Mouse (Mus musculus): ENCODE data around the gene Plcz1. TPM values are rescaled to one million over a fixed set of nuclear protein-coding genes. Genes with fewer than 3 reads are reported as not detected.

The Plcz1 gene
- polyA plus RNA-seq, 1 experiment = not detected

DNA sequence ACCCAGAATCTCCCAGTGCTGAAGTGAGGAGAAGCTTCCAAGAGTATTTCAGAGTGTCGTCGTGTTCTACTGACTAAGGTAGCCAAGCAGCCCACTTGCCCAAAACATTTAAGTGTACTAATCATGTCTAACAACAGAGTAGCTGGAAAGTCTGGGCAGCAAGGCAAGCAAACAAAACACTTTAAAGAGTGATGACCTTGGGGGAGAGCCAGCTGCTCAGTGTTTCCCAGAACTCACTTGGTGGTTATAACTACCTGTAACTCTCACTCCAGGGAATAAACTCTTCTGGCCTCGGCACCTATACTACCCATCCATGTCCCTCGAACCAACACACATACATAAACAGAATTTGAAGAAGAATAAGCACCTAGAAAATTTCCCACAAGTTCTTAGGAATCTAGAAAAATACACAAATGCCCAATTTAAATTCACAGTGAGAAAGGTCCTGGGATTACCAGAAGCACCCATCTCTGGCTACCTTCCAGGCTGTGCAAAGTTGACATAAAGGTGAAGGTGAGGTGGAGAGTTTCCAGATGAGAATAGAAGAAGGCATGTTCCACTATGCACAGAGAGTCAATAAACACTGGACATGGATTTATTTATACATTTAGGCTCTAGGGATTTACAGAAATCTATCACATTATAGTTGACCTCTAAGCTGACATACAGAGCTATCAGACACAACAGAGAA, 69.5 kb downstream of the Plcz1 start:
- no peak overlapping the region for H3K27ac ChIP-seq (ENCODE audit: control insufficient read depth, insufficient read depth, low read depth, low read length, poor library complexity)
- 71% methylated on average over 4 of the region's 4 CpGs for WGBS

DNA sequence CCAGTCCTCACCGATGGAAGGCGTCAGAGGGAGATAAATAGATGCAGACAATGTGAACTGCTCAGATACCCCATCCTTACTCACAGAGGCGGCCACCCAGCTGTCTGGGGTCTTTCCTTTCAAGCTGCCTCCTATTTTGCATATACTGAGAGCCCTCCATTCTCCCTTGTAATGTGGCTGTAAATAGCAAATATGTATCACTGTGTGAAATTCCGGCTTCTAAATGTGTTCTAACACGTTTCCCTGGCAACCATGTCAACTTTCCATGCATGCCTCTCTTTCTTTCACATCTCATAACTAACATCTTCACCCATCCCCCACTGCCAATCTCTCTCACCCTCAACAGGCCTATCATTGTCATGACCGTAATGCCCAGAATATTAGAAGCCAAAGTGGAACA, 74.6 kb downstream of the Plcz1 start:
- Histone ChIP-seq H3K27ac (ENCODE audit: control insufficient read depth, insufficient read depth, low read depth, low read length, poor library complexity) (no peak overlapping the region), H3K4me1 (ENCODE audit: control insufficient read depth, insufficient read depth, low read length) (no peaks in the 10 kb centered on the region), H3K4me3 (replicated peaks; ENCODE audit: control insufficient read depth, low read depth, low read length) (no peak overlapping the region)
- no peak for TF ChIP-seq CTCF (IDR thresholded peaks at IDR 0.05; ENCODE audit: control insufficient read depth, insufficient read depth, low read length)
- no peak for TF ChIP-seq POLR2A (IDR thresholded peaks at IDR 0.05; ENCODE audit: borderline replicate concordance, control insufficient read depth, low read depth, low read length)
- 70% methylated on average over 6 of the region's 6 CpGs for WGBS

More for the DNA sequence above, 69.5 kb downstream of the Plcz1 start:
- TF ChIP-seq CTCF (IDR thresholded peaks at IDR 0.05; ENCODE audit: control insufficient read depth, insufficient read depth, low read length) (no peak), POLR2A (IDR thresholded peaks at IDR 0.05; ENCODE audit: borderline replicate concordance, control insufficient read depth, low read depth, low read length) (no peak)
- Histone ChIP-seq H3K4me3 (replicated peaks; ENCODE audit: control insufficient read depth, low read depth, low read length) (no peak overlapping the region), H3K4me1 (ENCODE audit: control insufficient read depth, insufficient read depth, low read length) (no peaks in the 10 kb centered on the region)

GRCm38 (mm10) chr6:139964895-139965294, 76.4 kb downstream of the Plcz1 start:
- TF ChIP-seq CTCF (IDR thresholded peaks at IDR 0.05; ENCODE audit: control insufficient read depth, insufficient read depth, low read length) (no peak), POLR2A (IDR thresholded peaks at IDR 0.05; ENCODE audit: borderline replicate concordance, control insufficient read depth, low read depth, low read length) (no peak)
- Histone ChIP-seq H3K4me3 (replicated peaks; ENCODE audit: control insufficient read depth, low read depth, low read length) (no peak overlapping the region), H3K27ac (ENCODE audit: control insufficient read depth, insufficient read depth, low read depth, low read length, poor library complexity) (no peak overlapping the region), H3K4me1 (ENCODE audit: control insufficient read depth, insufficient read depth, low read length) (no peaks in the 10 kb centered on the region)
- 73% methylated on average over 3 of the region's 3 CpGs for WGBS

GRCm38 (mm10) chr6:139963775-139964174, 77.5 kb downstream of the Plcz1 start:
- H3K4me3 ChIP-seq (replicated peaks; ENCODE audit: control insufficient read depth, low read depth, low read length) = no peak overlapping the region
- no peaks in the 10 kb centered on the region for H3K4me1 ChIP-seq (ENCODE audit: control insufficient read depth, insufficient read depth, low read length)
- 59% methylated on average over 3 of the region's 3 CpGs for WGBS
- TF ChIP-seq POLR2A (IDR thresholded peaks at IDR 0.05; ENCODE audit: borderline replicate concordance, control insufficient read depth, low read depth, low read length) (no peak), CTCF (IDR thresholded peaks at IDR 0.05; ENCODE audit: control insufficient read depth, insufficient read depth, low read length) (no peak)
- H3K27ac ChIP-seq (ENCODE audit: control insufficient read depth, insufficient read depth, low read depth, low read length, poor library complexity) = no peak overlapping the region

DNA sequence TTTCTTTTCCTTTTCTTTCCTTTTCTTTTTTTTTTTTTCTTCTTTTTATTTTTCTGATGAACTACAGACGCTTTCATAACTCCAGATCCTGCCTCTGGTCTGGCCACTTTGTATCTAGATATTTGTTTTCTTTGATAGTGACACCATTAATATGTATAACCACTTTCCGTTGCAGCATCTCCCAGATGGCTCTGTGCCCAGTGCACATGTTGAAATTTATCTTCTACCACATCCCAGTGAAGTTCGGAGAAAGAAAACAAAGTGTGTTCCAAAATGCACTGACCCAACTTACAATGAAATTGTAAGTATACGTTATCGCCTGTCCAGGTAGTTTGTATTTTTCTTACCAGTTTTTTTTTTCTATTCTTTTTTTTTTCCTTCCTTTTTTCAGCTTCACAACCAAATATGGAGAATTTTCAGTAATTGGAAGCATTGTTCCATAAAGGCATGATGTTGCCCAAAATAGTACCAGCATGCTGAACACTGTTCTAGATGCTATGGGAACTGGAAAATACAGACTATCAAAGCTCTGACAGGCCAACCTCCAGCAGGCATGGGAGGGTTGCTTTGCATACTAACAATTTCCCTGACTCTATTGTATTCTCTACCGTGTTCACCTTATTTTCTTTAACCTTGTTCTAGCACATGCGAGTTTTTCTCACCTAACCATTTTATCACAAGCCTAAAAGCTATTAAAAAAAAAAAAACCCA, 83.6 kb downstream of the Plcz1 start:
- H3K4me1 ChIP-seq (ENCODE audit: control insufficient read depth, insufficient read depth, low read length) = no peaks in the 10 kb centered on the region
- 65% methylated on average over 7 of the region's 7 CpGs for WGBS
- no peak for TF ChIP-seq CTCF (IDR thresholded peaks at IDR 0.05; ENCODE audit: control insufficient read depth, insufficient read depth, low read length)
- no peak overlapping the region for H3K4me3 ChIP-seq (replicated peaks; ENCODE audit: control insufficient read depth, low read depth, low read length)
- no peak overlapping the region for H3K27ac ChIP-seq (ENCODE audit: control insufficient read depth, insufficient read depth, low read depth, low read length, poor library complexity)

- TF ChIP-seq POLR2A (IDR thresholded peaks at IDR 0.05; ENCODE audit: borderline replicate concordance, control insufficient read depth, low read depth, low read length) = no peak
- TF ChIP-seq CTCF (IDR thresholded peaks at IDR 0.05; ENCODE audit: control insufficient read depth, insufficient read depth, low read length) = no peak
- Histone ChIP-seq H3K27ac (ENCODE audit: control insufficient read depth, insufficient read depth, low read depth, low read length, poor library complexity) (no peak overlapping the region), H3K4me3 (replicated peaks; ENCODE audit: control insufficient read depth, low read depth, low read length) (no peak overlapping the region), H3K4me1 (ENCODE audit: control insufficient read depth, insufficient read depth, low read length) (no peaks in the 10 kb centered on the region)
- WGBS = 75% methylated on average over 12 of the region's 12 CpGs
These were observed 87.7 kb downstream of the Plcz1 start for GRCm38 (mm10) chr6:139953596-139953995.

- Histone ChIP-seq H3K4me1 (ENCODE audit: control insufficient read depth, insufficient read depth, low read length) (no peaks in the 10 kb centered on the region), H3K4me3 (replicated peaks; ENCODE audit: control insufficient read depth, low read depth, low read length) (no peak overlapping the region), H3K27ac (ENCODE audit: control insufficient read depth, insufficient read depth, low read depth, low read length, poor library complexity) (no peak overlapping the region)
- TF ChIP-seq CTCF (IDR thresholded peaks at IDR 0.05; ENCODE audit: control insufficient read depth, insufficient read depth, low read length) (no peak), POLR2A (IDR thresholded peaks at IDR 0.05; ENCODE audit: borderline replicate concordance, control insufficient read depth, low read depth, low read length) (no peak)
- 78% methylated on average over 8 of the region's 8 CpGs for WGBS
These were observed 94.0 kb downstream of the Plcz1 start for GRCm38 (mm10) chr6:139947106-139947879.

Other genes starting within 250 kb of the Plcz1 start
- gene Capza3, start 205 bp downstream of the Plcz1 start, polyA plus RNA-seq (2011; ENCODE audit: insufficient read depth, insufficient read length, low replicate concordance, missing spikeins) = not detected in 2 replicates

Data from bone marrow, adult 2 months (tissue).